Mouse (Mus musculus): ENCODE results near the gene Neurod1.

The Neurod1 gene

DNA sequence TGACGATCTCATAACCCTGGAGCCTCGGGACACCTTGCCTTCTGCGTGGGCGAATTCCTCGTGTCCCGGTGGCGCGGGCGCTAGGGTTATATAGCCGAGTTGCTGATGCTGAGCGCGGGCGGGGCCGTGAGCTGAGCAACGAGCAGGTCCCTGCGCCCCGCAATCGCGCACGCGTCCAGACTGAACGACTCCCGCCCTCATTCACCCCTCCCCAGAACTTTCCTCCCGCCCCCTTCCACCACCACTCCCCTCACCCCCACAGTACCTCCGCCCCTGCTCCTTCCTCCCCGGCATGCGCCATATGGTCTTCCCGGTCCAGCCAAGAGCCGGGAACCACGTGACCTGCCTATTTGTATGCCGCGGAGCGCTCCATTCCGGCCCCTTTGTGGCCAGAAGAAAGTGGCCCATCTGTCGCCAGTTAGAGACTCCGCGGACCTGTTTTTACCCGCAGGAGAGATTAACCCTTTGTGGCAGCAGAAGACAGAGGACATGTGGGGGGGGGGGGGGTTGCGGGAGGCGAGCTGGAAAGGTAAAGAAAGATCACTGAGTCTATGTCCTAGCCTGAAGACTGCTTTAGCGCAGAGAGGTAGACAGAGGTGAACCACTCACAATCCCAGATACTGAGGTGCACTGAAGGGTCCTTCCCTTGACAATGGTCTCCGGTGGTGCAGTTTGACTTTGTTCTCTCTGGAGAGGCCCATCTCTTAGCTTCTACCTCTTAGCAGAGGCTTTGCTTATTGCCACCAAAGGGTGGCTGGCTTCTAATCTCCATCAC, at the start of gene Neurod1, which contains the start of gene Cerkl:
Neurod1 (minus strand) TSS at position 177 of the 775 bp plus-strand sequence.
Cerkl (minus strand) TSS at position 211 of the 775 bp plus-strand sequence.
- DNase-seq (ENCODE audit: low read depth), result no peak

DNA sequence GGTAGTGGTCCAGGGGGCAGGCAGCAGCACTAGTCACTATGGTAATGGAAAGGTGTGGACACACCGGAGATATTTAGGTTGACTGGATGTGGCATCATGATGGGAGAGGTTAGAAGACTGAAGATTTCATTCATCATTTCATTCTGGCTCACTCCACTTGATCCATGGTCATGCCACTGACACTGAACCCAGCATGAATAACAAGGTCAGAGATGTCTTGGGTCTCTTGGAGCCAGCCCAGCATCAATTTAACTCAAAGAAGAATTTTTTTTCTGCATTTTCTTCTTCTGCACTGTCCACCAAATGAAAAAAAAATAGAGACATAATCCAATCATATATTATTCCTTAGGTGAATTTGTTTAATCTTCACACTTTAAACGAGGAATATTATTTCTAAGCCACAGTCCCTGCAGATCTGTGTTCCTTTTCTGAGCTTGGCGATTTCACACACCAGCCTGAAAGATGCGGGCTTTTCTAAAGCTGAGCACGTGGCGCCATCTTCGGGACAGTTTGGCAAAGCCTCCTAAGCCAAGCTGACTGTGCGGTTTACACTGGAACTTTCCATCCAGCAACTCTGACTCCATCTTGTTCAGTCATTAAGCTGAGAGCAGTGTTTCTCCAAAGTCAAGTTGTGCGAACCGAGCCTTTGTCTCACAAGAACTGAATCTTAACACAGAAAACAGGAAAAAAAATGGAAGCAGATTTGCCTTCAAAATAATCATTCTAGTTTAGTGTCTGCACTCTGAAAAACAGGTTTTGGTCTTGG, 42.6 kb upstream of the Neurod1 start:
- no peak for DNase-seq (ENCODE audit: low read depth)

DNA sequence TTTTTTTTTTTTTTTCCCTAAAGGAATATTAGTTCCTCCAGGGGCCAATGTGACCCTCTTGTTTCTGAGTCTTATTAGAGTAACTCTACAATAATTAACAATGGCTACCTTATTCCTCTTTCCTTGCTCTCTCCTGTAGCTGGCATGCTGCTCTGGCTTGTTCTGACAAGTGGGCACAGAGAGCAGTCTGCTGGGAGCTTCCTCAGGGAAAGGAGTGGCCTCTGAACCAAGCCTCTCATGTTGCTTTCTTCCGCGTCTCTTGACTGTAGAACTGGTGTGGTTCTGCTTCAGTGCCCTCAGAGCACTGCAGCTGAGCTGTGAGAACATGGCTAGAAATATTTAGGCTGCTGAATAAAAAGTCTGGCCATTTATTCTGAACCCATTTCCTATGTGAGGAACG, 28.6 kb upstream of the Neurod1 start:
- DNase-seq (ENCODE audit: low read depth), result no peak

DNA sequence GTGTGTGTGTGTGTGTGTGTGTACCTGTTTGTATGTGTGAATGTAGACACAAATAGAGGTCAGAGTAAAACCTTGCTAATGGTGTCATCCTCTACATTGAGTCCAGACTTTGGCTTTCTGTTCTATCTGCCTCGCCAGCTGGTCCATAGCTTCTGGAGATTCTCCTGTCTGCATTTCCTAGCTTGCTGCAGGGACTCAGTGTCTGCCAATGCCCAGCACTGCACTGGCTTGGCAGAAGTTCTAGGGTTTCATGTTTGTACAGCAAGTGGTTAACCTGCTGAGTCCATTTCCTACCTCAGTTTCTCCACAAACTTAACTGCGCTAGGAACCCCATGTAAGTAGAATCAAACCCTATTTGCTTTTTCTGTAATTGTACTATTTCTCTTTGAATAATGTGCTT, 26.0 kb upstream of the Neurod1 start:
- DNase-seq (ENCODE audit: low read depth), result no peak

DNA sequence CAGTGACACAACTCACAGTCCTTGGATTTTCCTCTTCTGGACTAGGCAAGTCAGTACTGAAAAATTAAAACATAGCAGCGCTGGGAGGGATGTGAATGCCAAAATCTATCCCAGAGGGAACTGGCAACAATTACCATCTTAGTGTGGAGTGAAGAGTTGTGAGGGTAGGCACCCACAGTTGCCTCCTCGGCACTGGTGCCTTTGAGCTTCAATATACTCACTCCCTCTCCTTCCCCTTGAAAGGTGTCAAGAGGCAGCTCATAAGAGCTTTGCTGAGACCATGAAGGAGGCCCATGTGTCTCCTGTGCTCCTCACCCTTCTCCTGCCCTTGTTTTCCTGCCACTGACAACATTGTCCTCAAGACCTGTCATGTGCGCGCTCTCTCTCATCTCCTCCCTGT, 5.9 kb upstream of the Neurod1 start:
- no peak for DNase-seq (ENCODE audit: low read depth)

DNA sequence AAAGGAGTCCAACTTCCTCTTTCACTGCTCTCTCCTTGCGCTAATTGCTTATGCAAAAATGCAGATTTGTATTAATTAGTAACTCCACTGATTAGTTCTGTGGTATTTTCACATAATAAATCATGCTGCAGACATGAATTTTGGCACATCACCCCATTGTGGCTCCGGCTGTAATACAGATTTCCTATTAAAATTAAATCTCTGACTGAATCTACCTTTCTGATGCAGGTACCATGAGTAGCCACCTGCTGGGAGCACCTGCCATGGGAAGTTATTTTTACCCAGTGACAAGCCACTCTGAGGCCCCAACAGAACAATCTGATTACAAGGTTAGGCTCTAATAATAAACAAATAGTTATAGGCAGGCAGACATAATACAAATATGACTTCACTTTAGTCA, 5.3 kb upstream of the Neurod1 start:
- no peak for DNase-seq (ENCODE audit: low read depth)

DNA sequence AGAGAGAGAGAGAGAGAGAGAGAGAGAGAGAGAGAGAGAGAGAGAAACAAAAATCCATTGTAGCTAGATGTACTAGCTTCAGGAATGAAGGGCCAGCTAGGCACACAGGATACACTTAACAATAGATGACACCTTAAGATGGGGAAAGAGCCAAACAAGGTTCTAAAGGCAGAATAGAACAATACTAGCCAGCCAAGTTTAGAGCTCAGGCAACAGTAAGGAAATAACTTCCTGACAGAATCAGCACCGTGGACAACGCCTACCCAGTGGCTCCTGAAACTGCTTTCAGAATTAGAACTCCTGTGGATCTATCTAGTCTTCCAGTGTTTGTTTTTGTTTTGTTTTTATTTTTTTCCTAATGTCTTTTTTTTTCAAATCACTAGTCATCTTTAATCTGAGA, 4.0 kb upstream of the Neurod1 start:
- DNase-seq (ENCODE audit: low read depth), result no peak

DNA sequence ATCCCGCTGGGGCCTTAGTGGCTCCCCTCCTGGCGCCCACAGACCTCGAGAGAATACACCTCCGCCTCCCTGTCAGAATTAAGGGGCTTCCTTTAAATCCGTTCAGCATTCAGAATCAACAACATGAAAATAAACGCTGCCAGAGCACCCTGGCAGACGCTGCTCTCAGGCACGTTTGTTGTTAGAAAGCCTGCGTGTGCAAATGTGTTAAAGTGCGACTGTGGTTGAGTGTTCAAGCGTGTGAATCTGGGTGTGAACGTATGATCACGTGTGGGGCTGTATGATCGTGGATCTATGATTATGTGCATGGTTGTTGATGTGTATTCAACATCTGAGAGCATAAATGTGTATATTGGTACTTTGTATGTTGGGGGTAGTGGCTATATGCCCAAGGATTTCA, 3.6 kb upstream of the Neurod1 start:
- no peak for DNase-seq (ENCODE audit: low read depth)

DNA sequence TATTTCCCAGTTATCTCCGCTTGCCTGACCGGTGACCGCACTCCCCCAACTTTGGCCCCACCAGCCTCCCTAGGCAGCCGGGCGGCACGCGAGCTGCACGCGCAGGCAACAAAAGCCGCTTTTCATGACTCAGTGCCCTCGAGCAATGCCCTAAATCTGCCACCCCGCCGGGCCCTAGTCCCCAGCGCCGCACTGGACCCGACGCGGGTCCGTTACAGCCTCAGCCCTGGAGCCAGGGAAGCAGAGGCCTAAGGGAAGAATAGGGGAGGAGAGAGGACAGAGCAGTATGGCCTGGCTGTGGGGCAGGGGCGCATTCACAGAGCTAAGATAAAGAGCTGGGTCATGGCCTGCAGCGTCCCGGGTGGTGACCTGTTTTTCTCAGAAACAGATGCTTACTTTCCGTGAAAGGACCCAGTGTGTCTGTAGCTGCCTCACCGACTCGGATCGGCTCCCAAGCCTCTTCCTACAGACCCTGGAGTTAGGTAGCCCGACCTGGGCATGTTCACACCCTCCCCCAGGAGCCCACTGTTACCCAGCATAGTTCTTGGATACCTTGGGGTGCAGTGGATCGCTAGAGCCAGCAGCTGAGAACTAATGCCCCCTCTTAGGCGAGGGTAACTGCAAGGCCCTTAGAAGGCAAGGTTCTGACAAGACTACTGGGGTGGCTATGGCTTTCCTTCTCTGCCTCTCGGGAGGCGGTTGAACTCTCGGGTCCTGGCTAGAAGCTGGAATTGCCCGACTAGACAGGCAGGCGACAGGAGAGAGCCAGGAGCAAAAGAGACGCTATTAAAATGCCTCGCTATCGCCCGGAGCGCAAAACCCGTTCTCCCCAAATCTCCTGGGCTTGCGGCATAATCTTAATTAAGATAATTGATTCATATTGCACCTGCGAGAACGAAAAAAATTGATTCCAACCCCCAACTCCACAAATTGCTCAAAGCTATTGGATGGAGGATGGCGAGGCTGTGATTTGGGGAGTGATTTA, 2.8 kb upstream of the Neurod1 start:
- no peak for DNase-seq (ENCODE audit: low read depth)

DNA sequence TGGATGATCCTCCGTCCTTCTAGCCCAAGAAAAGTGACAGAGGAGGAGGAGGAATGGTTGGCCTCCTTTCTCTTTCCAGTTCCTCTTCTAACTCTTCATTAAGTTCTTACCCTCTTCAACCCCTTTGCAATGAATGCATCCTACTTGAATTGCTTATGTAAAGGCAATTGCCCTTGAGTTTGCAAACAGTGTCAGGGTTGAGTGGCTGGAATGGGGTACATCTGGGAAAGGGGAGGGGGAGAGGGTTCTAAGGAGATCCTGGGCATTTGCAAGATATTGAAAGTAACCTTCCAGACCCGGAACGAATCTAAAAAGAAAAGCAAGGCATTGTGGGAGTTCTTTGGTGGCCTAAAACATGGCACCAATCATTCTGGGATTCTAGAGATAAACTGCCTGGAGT, 1.4 kb upstream of the Neurod1 start:
- DNase-seq (ENCODE audit: low read depth), result no peak

DNA sequence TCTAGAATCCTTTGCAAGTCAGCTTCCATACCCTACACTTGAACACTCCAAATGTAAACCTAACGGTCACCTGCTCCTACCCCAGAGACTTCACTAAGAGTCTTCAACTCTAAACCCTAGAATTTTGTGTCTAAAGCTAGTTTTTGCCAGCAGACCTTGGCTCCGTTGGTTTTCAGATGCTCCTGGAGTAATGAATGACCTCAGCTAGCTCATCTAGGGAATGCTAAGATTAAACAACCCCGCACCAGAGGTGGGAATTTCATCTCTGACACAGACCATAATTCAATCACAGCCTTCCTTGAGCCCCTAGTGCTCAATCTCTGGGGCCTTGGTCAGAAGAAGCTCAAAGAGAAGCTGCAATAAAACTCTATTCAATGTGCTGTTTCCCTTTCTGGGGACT, 883 bp upstream of the Neurod1 start:
- no peak for DNase-seq (ENCODE audit: low read depth)

DNA sequence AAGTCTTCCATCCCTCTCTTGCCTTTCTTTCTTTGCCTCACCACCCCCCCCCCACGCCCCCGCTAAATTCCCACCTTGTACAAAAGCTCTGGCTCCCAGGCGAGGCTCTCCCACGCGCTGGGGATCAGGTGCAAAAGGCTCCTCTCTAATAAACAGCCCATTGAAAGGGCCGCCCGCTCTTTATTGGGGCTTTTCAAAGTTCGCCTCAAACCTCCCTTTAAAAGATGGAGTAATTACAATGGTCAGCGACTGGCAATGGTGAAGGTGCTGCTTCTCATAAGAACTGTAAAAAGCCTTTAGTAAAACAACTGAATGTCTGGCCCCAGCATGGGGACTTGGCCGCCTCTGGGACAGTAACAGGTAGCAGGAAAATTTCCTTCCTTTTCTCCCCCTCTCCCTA, 905 bp downstream of the Neurod1 start:
- DNase-seq (ENCODE audit: low read depth), result no peak

DNA sequence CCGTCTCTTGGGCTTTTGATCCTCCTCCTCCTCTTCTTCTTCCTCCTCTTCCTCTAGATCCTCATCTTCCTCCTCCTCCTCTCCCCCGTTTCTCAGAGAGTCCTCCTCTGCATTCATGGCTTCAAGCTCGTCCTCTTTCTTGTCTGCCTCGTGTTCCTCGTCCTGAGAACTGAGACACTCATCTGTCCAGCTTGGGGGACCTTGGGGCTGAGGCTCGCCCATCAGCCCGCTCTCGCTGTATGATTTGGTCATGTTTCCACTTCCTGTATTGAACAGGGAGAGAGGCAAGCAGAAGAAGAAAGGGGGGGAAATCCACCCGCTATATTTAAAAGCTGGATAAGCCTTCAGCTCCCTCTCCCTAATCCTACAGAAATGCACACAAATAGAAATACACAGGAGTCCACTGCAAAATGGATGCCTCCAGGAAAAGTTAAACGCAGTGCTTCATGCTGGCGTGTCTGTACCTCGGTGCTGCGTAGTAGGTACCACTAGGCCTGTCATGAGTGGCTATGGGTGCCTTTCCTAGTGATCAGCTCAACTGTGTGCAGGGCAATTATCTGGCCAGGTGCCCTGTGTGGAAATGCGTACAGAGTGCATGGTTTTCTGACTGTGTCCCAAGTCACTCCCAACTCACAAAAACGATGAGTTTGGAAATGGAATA, 1.6 kb downstream of the Neurod1 start:
- DNase-seq (ENCODE audit: low read depth), result no peak

DNA sequence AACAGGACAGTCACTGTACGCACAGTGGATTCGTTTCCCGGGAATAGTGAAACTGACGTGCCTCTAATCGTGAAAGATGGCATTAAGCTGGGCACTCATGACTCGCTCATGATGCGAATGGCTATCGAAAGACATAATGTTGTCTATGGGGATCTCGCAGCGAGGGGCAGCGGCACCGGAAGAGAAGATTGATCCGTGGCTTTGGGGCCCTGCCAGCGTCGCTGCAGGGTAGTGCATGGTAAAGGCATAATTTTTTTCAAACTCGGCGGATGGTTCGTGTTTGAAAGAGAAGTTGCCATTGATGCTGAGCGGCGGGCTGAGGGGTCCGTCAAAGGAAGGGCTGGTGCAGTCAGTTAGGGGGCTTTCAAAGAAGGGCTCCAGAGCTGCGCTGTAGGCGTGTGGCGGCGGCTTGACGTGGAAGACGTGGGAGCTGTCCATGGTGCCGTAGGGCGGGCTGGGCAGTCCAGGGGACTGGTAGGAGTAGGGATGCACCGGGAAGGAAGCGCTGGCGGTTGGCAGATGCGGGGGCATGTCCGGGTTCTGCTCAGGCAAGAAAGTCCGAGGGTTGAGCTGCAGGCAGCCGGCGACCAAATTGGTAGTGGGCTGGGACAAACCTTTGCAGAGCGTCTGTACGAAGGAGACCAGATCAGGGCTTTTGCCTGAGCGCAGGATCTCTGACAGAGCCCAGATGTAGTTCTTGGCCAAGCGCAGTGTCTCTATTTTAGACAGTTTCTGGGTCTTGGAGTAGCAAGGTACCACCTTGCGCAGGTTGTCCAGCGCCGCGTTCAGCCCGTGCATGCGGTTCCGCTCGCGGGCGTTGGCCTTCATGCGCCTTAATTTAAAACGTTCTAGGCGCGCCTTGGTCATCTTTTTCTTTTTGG, 2.4 kb downstream of the Neurod1 start:
- peak; percentile 32 for DNase-seq (ENCODE audit: low read depth)

DNA sequence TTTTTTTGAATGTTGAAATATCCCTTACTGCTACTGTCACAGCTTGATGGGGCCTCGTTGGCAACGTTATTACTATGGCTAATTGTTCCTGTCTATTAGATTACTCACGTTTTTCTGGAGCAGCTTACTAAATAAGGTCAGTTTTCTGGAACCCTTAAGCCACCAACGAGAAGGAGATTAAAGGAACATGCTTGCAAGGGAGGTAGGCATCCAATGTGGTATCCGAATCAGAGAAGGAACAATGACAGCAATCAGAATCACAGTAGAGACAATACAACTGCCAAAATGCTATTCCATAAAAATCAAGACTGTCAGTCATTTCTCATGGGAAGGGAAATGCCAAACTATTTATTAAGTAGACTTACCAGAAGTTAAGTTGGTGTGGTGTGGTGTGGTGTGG, 5.1 kb downstream of the Neurod1 start:
- DNase-seq (ENCODE audit: low read depth), result no peak

DNA sequence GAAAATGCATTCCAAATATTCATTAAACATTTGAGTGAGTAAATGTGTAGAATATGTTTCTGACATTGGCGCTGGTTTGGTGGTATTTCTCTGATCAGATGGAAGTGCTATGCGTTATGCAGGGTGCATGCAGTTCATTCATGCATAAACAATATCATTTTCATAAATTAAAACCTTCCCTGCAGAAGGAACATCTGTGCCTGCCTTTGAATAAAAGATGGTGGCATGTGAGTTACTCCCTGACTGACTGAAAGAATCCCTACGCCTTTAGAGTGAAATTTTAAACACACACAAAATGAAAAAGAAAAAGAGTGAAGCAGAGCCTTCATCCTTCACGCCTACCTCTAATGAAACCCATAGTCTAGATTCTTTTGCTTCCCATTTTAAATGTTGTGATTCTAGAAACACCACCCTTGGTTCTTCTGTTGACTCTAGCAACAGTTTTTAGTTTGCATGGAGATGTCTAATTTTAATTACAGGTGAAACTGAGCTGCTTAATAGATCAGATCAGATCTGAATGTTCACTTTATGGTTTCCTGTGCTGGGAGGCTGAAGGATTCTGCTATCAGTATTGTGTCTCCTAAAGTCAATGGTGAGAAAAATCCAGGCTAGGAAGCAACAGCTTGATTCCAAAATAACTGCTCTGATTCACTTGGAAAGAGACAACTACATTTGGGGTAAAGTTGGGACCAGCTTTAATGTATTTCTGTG, 5.7 kb downstream of the Neurod1 start:
- no peak for DNase-seq (ENCODE audit: low read depth)

DNA sequence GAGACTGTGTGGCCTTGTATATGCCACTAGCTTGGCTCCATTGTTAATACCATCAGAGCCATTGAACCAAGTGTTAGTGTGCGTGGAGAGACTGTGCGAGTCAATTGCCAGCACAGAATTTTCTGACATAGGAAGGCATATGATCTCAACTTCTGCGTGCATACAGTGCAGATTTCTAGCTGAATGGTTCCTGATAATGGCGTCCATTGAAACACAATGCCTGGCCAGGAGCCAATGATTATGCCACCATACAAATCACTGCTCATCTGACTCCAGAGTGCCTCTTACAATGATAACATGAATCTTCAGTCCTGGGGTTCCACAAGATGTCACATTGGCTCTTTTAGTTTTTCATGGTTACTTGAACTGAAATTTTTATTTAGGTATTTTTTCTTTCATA, 7.2 kb downstream of the Neurod1 start:
- DNase-seq (ENCODE audit: low read depth), result no peak

DNA sequence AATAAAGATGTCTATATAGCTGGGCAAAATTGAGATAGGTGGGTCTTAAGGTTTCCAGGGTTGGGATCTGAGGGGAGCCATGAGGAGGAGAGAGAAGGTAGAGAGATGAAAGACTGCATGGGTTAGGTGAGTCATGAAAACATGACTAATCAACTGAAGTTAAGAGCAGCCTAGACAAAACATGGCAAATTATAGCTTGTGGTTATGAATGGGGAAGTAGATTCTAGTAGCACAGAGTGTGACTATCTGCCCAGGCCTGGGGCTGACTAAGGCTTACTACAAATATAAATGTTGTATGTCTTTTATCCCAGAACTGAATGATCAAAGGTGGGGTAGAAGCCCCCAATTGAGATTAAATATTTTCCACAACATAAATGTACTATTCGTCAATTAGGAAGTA, 9.4 kb downstream of the Neurod1 start:
- no peak for DNase-seq (ENCODE audit: low read depth)

DNA sequence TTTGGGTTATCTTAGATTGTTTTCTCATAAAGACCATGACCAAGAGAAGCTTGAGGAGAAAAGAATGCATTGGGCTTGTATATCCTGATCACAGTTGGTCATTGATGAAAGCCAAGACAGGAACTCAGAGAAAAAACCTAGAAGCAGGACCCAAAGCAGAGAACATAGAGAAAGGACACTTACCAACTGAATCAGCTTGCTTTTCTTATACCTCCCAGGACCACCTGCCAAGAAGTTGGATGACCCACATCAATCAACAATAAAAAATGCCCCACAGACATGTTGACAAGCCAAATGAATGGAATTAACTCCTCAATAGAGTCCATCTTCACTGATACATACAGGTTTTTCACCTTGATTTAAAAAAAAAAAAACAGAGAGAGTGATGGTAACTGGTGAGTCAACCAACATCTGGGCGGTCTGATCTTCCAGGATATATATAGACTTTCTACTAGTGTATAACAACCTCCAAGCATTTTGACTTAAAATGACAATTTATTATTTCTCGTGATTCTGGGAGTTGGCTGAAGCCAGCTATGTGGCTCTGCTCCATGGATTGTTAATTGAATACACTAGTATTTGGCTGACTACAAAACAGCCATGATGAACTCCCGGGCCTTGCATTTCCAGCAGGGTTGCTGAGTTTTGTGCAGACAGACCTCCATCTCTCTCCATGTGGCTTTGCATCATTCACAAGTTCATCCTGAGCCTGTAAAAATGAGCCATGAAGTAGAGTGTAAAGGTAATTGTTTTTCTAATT, 12.5 kb downstream of the Neurod1 start:
- DNase-seq (ENCODE audit: low read depth), result no peak
